Mouse (Mus musculus): ENCODE results near the gene Tap1.

The Tap1 gene

GRCm38 (mm10) chr17:34179913-34180859, 7.2 kb upstream of the Tap1 start:
- DNase-seq (ENCODE audit: low read depth, low spot score) = no peak

- DNase-seq (ENCODE audit: low read depth, low spot score) = no peak
Observed at GRCm38 (mm10) chr17:34183564-34184219, 3.7 kb upstream of the Tap1 start.

GRCm38 (mm10) chr17:34185526-34185925, 1.8 kb upstream of the Tap1 start:
- no peak for DNase-seq (ENCODE audit: low read depth, low spot score)

DNA sequence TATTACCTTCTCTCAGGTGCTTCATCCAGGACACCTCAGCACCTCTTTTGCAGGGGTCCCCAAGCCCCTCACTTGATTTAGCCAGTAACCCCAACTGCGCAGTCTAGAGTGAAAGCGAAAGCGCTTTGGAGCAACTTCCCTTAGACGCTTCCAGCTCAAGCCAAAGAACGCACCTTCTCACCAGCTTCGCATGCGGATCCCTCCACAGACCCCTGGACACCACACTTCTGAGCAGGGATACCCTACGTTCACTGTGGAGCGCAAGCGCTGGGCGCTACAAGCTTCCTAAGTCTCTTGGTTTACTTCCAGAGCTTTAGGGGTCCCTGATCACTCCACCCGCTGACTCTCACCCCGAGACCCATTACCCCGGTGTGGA, 480 bp upstream of the Tap1 start:
- no peak for DNase-seq (ENCODE audit: low read depth, low spot score)

DNA sequence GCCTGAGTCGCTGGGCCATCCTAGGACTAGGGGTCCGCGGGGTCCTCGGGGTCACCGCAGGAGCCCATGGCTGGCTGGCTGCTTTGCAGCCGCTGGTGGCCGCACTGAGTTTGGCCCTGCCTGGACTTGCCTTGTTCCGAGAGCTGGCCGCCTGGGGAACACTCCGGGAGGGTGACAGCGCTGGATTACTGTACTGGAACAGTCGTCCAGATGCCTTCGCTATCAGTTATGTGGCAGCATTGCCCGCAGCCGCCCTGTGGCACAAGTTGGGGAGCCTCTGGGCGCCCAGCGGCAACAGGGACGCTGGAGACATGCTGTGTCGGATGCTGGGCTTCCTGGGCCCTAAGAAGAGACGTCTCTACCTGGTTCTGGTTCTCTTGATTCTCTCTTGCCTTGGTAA, 657 bp downstream of the Tap1 start:
- no peak for DNase-seq (ENCODE audit: low read depth, low spot score)

GRCm38 (mm10) chr17:34188986-34189385, 1.6 kb downstream of the Tap1 start:
- no peak for DNase-seq (ENCODE audit: low read depth, low spot score)

- no peak for DNase-seq (ENCODE audit: low read depth, low spot score)
Observed at GRCm38 (mm10) chr17:34192852-34193251, 5.5 kb downstream of the Tap1 start.

GRCm38 (mm10) chr17:34193468-34193867, 6.1 kb downstream of the Tap1 start:
- DNase-seq (ENCODE audit: low read depth, low spot score) = no peak

- DNase-seq (ENCODE audit: low read depth, low spot score) = no peak
Observed at GRCm38 (mm10) chr17:34194723-34195122, 7.4 kb downstream of the Tap1 start.

- no peak for DNase-seq (ENCODE audit: low read depth, low spot score)
Observed at GRCm38 (mm10) chr17:34196491-34196890, 9.1 kb downstream of the Tap1 start.

- DNase-seq (ENCODE audit: low read depth, low spot score) = peak; percentile 57
Observed at GRCm38 (mm10) chr17:34196941-34197894, 9.9 kb downstream of the Tap1 start, which contains the start of gene Psmb8. Gene Psmb8, plus strand, starts transcription at chr17:34197721.

- DNase-seq (ENCODE audit: low read depth, low spot score) = no peak
Observed at GRCm38 (mm10) chr17:34197904-34198520, 10.7 kb downstream of the Tap1 start.

GRCm38 (mm10) chr17:34198521-34198912, 11.2 kb downstream of the Tap1 start:
- DNase-seq (ENCODE audit: low read depth, low spot score) = no peak

DNA sequence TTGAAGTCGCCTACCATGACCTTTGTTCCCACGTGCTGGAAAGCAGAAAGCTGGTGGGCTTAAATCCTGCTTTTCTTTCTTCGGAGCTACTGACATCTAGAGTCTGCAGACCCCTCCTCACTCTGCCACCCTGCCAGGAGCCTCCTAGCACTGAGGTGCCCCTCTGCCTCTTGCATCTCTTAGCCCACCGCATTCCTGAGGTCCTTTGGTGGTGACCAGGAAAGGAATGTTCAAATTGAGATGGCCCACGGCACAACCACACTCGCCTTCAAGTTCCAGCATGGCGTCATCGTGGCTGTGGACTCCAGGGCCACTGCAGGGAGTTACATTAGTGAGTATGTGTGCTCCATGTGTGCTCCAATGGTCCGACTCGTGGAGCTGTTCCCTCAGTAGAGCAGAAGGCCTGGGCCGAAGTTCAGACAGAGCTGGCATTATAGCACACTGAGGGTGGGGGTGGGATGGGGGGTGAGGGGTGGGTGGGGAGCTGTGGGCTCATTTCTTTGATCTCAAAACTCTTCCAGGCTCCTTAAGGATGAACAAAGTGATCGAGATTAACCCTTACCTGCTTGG, 11.8 kb downstream of the Tap1 start:
- DNase-seq (ENCODE audit: low read depth, low spot score) = no peak

DNA sequence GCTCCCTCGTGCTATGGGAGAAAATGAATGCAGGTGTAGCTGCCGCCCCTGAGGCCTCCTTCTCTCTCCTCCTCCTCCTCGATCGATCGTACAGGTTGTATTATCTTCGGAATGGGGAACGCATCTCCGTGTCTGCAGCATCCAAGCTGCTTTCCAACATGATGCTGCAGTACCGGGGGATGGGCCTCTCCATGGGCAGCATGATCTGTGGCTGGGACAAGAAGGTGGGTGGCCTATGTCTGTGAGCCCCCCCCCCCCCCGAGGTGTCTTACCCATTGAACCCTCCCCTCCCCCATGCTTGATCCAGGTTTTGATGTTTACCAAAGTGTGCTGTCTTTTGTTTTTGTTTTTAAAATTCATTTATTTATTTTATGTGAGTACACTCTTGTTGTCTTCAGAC, 12.7 kb downstream of the Tap1 start:
- DNase-seq (ENCODE audit: low read depth, low spot score) = no peak

GRCm38 (mm10) chr17:34200772-34201505, 13.6 kb downstream of the Tap1 start:
- no peak for DNase-seq (ENCODE audit: low read depth, low spot score)

GRCm38 (mm10) chr17:34201506-34202055, 14.2 kb downstream of the Tap1 start:
- DNase-seq (ENCODE audit: low read depth, low spot score) = no peak

- no peak for DNase-seq (ENCODE audit: low read depth, low spot score)
Observed at GRCm38 (mm10) chr17:34202760-34203442, 15.5 kb downstream of the Tap1 start.

DNA sequence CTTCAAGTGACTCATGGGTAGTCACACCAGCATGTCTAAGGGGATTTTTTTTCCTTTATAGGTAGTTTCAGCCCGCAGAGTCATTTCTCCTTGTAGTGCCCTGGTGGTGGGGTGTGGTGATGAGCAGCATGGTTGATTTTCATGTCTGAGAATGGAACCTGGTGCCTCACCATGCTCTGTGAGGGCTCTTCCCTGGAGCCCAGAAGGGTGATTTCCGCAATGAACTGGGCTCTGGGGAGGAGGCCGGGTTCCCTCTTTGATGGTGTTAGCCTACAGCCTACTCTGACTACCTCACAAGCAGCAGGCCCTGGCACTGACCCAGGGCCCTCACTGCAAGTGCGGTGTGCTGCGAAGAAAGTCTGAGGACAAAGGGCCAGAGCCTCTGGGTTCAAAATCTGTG, 16.1 kb downstream of the Tap1 start, which contains the start of gene Tap2:
TSS of gene Tap2 (plus strand) at position 84 of the 400 bp plus-strand sequence.
- DNase-seq (ENCODE audit: low read depth, low spot score) = no peak
